Mouse (Mus musculus): ENCODE results near the gene Klhdc10. TPM values are rescaled to one million over a fixed set of nuclear protein-coding genes. Genes with fewer than 3 reads are reported as not detected.
"Not testable (repeated sequence)": the region's sequence is repeated elsewhere in the genome, so short reads cannot be mapped to it uniquely, and the experiment has no call there.

Klhdc10 gene
- polyA plus RNA-seq, 1 experiment = 8.2 TPM

DNA sequence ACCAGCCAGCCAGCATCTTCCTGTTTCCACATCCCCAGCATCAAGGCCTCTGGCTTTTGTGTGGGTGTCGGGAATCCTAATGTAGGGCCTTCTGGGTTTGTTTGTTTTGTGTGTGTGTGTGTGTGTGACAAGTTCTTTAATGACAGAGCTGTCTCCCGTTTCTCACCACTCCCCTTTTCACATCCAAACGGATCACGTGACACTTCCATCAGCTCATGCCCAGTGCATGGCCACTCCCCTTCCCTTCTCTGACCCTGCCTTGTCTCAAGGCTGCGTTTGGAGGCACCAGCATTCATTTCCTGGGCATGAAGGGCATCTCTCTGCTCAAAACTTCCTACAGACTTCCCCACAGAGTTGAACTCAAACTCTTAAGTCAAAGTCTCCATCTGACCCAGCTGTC lies 37.9 kb upstream of the Klhdc10 start:
- no peak for TF ChIP-seq GATA1 (IDR thresholded peaks at IDR 0.05; ENCODE audit: borderline replicate concordance, low read length)
- no peak for TF ChIP-seq FLI1 (IDR thresholded peaks at IDR 0.05; ENCODE audit: low read length)
- Histone ChIP-seq H3K9me3 (no peaks in the 10 kb centered on the region), H3K4me1 (peaks cover 24% of the 10 kb centered on the region), H3K36me3 (replicated peaks; ENCODE audit: low read length) (peaks cover 60% of the 10 kb centered on the region), H3K27me3 (replicated peaks) (no peaks in the 10 kb centered on the region), H3K4me3 (replicated peaks) (peak overlapping the region; percentile 53)

DNA sequence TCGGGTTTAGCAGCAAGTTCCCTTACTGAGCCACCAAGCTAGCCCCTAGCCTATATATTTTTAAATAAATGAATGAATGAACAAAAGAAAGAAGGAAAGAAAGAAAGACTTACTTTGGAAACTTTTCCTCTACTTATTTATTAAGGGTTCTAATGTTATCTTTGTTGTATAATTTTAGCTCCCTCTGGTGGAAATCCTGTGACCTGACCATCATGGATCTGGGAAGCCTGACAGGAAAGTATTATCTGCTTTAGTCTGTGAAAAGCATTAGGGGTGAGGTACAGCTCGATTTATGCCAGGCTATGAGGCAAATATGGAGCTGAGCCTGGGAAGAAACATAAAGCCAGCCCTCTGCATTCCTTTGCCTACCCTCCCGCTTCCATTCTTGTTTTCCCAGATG lies 32.4 kb upstream of the Klhdc10 start:
- H3K4me3 ChIP-seq (replicated peaks) = no peak overlapping the region
- peaks cover 94% of the 10 kb centered on the region for H3K36me3 ChIP-seq (replicated peaks; ENCODE audit: low read length)
- no peaks in the 10 kb centered on the region for H3K27me3 ChIP-seq (replicated peaks)
- H3K4me1 ChIP-seq = peaks cover 16% of the 10 kb centered on the region
- H3K9me3 ChIP-seq = no peaks in the 10 kb centered on the region
- TF ChIP-seq FLI1 (IDR thresholded peaks at IDR 0.05; ENCODE audit: low read length) (no peak), GATA1 (IDR thresholded peaks at IDR 0.05; ENCODE audit: borderline replicate concordance, low read length) (no peak)

DNA sequence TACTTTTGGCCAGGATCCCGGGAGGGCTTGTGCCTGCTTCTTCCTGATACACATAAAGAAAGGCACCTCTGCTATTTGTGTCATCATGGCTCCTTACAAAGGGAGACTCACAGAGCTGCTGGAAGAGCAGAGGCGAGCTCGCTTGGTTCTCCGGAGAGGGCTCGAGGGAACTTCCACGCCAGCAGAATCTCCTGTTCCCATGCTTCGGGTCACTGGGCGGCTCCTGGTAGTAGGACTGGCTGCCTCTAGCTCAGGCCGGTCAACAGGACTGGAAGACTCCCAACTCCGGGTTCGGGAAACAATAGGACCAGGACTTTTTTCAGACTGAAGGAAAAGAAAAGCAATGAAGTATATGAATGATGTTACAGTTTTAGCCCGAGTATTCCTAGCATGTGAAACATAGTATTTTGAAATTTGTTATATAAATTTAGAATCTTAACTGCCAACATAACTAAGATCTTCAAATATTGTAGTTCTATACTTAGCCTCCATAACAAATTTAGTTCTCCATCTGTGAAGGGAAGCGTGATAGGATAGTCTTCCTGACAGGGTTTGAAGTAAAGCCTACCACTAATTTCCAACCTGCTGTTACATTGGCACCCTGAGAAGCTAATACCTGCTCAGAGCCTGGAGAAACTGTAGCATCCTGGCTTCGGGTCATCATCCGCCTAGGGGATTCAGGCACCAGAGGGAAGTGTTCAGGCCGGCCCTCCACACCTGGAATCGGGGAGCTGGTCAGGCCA lies 28.9 kb upstream of the Klhdc10 start:
- no peaks in the 10 kb centered on the region for H3K9me3 ChIP-seq
- peaks cover 100% of the 10 kb centered on the region for H3K36me3 ChIP-seq (replicated peaks; ENCODE audit: low read length)
- TF ChIP-seq FLI1 (IDR thresholded peaks at IDR 0.05; ENCODE audit: low read length) (no peak), GATA1 (IDR thresholded peaks at IDR 0.05; ENCODE audit: borderline replicate concordance, low read length) (no peak)
- no peaks in the 10 kb centered on the region for H3K27me3 ChIP-seq (replicated peaks)
- H3K4me3 ChIP-seq (replicated peaks) = no peak overlapping the region
- peaks cover 21% of the 10 kb centered on the region for H3K4me1 ChIP-seq

- peaks cover 10% of the 10 kb centered on the region for H3K4me1 ChIP-seq
- peaks cover 98% of the 10 kb centered on the region for H3K36me3 ChIP-seq (replicated peaks; ENCODE audit: low read length)
- no peak overlapping the region for H3K4me3 ChIP-seq (replicated peaks)
- TF ChIP-seq FLI1 (IDR thresholded peaks at IDR 0.05; ENCODE audit: low read length) = no peak
- TF ChIP-seq GATA1 (IDR thresholded peaks at IDR 0.05; ENCODE audit: borderline replicate concordance, low read length) = no peak
- H3K9me3 ChIP-seq = no peaks in the 10 kb centered on the region
- no peaks in the 10 kb centered on the region for H3K27me3 ChIP-seq (replicated peaks)
Observed at GRCm38 (mm10) chr6:30374731-30375510, 26.7 kb upstream of the Klhdc10 start.

- H3K36me3 ChIP-seq (replicated peaks; ENCODE audit: low read length) = peaks cover 98% of the 10 kb centered on the region
- H3K9me3 ChIP-seq = no peaks in the 10 kb centered on the region
- no peak overlapping the region for H3K4me3 ChIP-seq (replicated peaks)
- TF ChIP-seq GATA1 (IDR thresholded peaks at IDR 0.05; ENCODE audit: borderline replicate concordance, low read length) = no peak
- no peak for TF ChIP-seq FLI1 (IDR thresholded peaks at IDR 0.05; ENCODE audit: low read length)
- H3K4me1 ChIP-seq = peaks cover 7% of the 10 kb centered on the region
- H3K27me3 ChIP-seq (replicated peaks) = no peaks in the 10 kb centered on the region
Observed at GRCm38 (mm10) chr6:30375791-30376190, 25.9 kb upstream of the Klhdc10 start.

DNA sequence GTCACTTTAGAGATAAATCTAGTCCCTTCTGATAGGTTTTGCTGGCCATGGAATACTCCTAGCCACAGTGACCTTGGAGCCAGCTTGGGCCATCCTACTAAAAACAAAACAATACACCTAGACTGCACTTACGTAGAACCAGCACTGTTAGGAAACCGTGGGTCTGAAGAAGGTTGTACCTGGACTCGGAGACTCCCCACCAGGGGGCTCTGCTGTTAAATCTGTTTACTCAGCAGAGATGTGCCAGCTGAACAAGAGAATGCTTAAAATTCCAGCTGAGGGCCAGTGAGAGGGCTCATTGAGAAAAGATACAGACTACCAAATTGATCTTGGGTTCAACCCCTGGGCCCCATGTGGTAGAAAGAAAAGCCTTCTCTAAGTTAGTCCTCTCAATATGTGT lies 20.6 kb upstream of the Klhdc10 start:
- Histone ChIP-seq H3K27me3 (replicated peaks) (no peaks in the 10 kb centered on the region), H3K4me1 (peaks cover 7% of the 10 kb centered on the region), H3K4me3 (replicated peaks) (no peak overlapping the region), H3K9me3 (no peaks in the 10 kb centered on the region), H3K36me3 (replicated peaks; ENCODE audit: low read length) (peaks cover 95% of the 10 kb centered on the region)
- TF ChIP-seq GATA1 (IDR thresholded peaks at IDR 0.05; ENCODE audit: borderline replicate concordance, low read length) = no peak
- no peak for TF ChIP-seq FLI1 (IDR thresholded peaks at IDR 0.05; ENCODE audit: low read length)

DNA sequence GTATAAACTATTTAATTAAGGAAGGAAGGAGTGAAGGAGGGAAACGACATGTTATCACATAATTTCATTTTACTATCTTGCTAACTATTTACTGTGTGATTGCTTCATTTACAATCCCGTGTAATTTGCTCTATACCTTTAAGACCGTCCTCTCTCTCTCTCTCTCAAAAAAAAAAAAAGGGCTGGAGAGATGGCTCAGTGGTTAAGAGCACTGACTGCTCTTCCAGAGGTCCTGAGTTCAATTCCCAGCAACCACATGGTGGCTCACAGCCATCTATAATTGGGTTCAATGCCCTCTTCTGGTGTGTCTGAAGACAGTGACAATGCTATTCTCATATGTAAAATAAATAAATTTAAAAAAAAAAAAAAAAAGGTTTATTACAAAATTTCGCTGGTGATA lies 11.4 kb upstream of the Klhdc10 start:
- peaks cover 21% of the 10 kb centered on the region for H3K4me1 ChIP-seq
- H3K27me3 ChIP-seq (replicated peaks); H3K9me3 ChIP-seq: not testable (repeated sequence)
- peaks cover 26% of the 10 kb centered on the region for H3K36me3 ChIP-seq (replicated peaks; ENCODE audit: low read length)
- H3K4me3 ChIP-seq (replicated peaks) = peak overlapping the region; percentile 97

DNA sequence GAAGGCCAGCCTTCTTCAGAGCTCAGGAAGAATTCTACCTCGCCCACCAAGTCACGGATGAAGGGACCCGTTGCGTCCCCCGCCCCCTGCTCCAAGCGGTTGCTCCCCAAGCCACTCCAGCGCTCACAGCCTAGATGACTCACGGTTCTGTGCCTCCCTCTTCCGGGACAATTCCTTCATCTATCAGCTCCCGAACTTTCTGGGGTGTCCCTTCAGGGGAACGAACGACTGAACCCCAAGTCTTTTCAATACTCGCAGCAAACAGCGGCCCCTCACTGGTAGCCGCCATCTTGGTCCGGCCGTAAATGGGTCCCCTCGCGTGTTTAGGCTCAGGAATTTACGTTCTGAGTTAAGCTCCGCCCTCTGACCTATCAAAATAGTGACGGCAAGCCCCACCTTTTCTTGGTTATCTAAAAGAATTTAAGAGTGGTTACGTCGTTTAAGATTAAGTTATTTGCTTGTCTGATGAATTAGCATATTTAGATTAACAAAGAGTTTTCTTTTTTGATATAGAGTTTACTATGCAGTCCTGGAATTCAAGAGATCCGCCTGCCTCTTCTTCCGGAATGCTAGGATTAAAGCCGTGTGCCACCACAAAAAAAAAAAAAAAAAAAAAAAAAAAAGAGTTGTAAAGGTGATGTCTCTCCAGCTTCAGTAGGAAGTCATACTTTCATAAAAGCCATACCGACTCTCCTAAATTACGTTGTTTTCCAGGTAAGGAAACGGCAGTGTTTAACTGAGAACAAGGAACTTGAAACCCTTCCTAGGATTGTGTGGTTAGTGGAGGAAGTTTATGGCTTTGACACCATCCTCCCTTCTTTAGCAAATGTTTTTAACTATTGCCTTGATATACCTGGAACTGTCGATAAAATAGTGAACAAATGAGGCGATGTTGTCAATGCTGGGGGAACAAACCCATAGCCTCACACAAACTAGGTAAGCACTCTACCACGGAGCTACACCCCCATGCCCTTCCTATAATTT lies 10.7 kb upstream of the Klhdc10 start, which contains the start of gene Zc3hc1:
Gene Zc3hc1, minus strand, starts transcription at position 315 of the 984 bp plus-strand sequence.
- peaks cover 19% of the 10 kb centered on the region for H3K36me3 ChIP-seq (replicated peaks; ENCODE audit: low read length)

DNA sequence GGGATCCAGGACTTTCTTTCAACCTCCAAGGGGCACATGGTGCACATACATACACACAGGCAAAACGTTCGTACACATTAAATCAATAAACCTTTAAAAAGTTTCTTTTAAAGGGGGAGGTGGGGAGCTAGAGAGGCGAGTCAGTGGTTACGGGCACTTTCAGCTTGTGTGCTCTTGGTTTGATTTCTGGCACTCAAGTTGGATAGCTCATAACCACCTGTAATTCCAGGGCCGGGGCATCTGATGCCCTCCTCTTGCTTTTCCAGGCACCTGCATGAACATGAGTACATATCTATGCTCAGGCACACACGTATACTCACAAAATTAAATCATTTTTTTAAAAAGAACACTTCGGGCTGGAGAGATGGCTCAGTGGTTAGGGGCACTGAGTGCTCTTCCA lies 9.7 kb upstream of the Klhdc10 start:
- Histone ChIP-seq H3K9me3 (no peaks in the 10 kb centered on the region), H3K4me1 (peaks cover 21% of the 10 kb centered on the region), H3K4me3 (replicated peaks) (no peak overlapping the region), H3K36me3 (replicated peaks; ENCODE audit: low read length) (peaks cover 9% of the 10 kb centered on the region), H3K27me3 (replicated peaks) (no peaks in the 10 kb centered on the region)
- TF ChIP-seq GATA1 (IDR thresholded peaks at IDR 0.05; ENCODE audit: borderline replicate concordance, low read length) (no peak), FLI1 (IDR thresholded peaks at IDR 0.05; ENCODE audit: low read length) (no peak)

More for the DNA sequence above, 10.7 kb upstream of the Klhdc10 start, which contains the start of gene Zc3hc1:
- TF ChIP-seq GATA1 (IDR thresholded peaks at IDR 0.05; ENCODE audit: borderline replicate concordance, low read length) (no peak), FLI1 (IDR thresholded peaks at IDR 0.05; ENCODE audit: low read length) (peak; percentile 34; the same call in 1 of the 2 replicates)
- Histone ChIP-seq H3K4me3 (replicated peaks) (peak within 1 kb of the TSS; percentile 97), H3K9me3 (no peaks in the 10 kb centered on the region), H3K4me1 (peaks cover 21% of the 10 kb centered on the region), H3K27me3 (replicated peaks) (no peaks in the 10 kb centered on the region)
